Mouse (Mus musculus): ENCODE results near the gene Pcbp1. TPM values are rescaled to one million over a fixed set of nuclear protein-coding genes. Genes with fewer than 3 reads are reported as not detected.

The Pcbp1 gene
- polyA plus RNA-seq, 1 experiment = 453 TPM

- TF ChIP-seq USF1 (IDR thresholded peaks at IDR 0.05; ENCODE audit: low read depth) = no peak
- peak; percentile 62 for TF ChIP-seq MAX (IDR thresholded peaks at IDR 0.05)
- TF ChIP-seq CEBPB (IDR thresholded peaks at IDR 0.05; ENCODE audit: low read depth) = peak; percentile 44
- no peak for TF ChIP-seq FOSL1 (IDR thresholded peaks at IDR 0.05; ENCODE audit: insufficient read depth, low read length, poor library complexity, severe bottlenecking)
- H3K27me3 ChIP-seq (ENCODE audit: control insufficient read depth, insufficient read depth, insufficient read length) = no peaks in the 10 kb centered on the region
- peak overlapping the region; percentile 90 for H3K4me3 ChIP-seq (ENCODE audit: insufficient read depth, poor library complexity, severe bottlenecking)
- H3ac ChIP-seq (ENCODE audit: control insufficient read depth, insufficient read length, low read depth) = peak overlapping the region; percentile 80
- peaks cover 38% of the 10 kb centered on the region for H3K79me2 ChIP-seq (ENCODE audit: control insufficient read depth, insufficient read depth)
- H3K79me3 ChIP-seq (ENCODE audit: low read depth) = peaks cover 33% of the 10 kb centered on the region
- H3K36me3 ChIP-seq (ENCODE audit: control insufficient read depth, insufficient read depth) = peaks cover 44% of the 10 kb centered on the region
These were observed 1.0 kb upstream of the Pcbp1 start for GRCm38 (mm10) chr6:86526961-86527740.

GRCm38 (mm10) chr6:86525646-86526031 is 482 bp downstream of the Pcbp1 start:
- peak overlapping the region; percentile 100 for H3ac ChIP-seq (ENCODE audit: control insufficient read depth, insufficient read length, low read depth)
- H3K79me2 ChIP-seq (ENCODE audit: control insufficient read depth, insufficient read depth) = peaks cover 49% of the 10 kb centered on the region
- H3K79me3 ChIP-seq (ENCODE audit: low read depth) = peaks cover 37% of the 10 kb centered on the region
- peaks cover 37% of the 10 kb centered on the region for H3K36me3 ChIP-seq (ENCODE audit: control insufficient read depth, insufficient read depth)
- no peaks in the 10 kb centered on the region for H3K27me3 ChIP-seq (ENCODE audit: control insufficient read depth, insufficient read depth, insufficient read length)
- H3K4me3 ChIP-seq (ENCODE audit: insufficient read depth, poor library complexity, severe bottlenecking) = peak overlapping the region; percentile 90
- TF ChIP-seq USF1 (IDR thresholded peaks at IDR 0.05; ENCODE audit: low read depth) (no peak), FOSL1 (IDR thresholded peaks at IDR 0.05; ENCODE audit: insufficient read depth, low read length, poor library complexity, severe bottlenecking) (no peak), CTCF (IDR thresholded peaks at IDR 0.05; ENCODE audit: control insufficient read depth, insufficient read depth, insufficient read length) (no peak)

DNA sequence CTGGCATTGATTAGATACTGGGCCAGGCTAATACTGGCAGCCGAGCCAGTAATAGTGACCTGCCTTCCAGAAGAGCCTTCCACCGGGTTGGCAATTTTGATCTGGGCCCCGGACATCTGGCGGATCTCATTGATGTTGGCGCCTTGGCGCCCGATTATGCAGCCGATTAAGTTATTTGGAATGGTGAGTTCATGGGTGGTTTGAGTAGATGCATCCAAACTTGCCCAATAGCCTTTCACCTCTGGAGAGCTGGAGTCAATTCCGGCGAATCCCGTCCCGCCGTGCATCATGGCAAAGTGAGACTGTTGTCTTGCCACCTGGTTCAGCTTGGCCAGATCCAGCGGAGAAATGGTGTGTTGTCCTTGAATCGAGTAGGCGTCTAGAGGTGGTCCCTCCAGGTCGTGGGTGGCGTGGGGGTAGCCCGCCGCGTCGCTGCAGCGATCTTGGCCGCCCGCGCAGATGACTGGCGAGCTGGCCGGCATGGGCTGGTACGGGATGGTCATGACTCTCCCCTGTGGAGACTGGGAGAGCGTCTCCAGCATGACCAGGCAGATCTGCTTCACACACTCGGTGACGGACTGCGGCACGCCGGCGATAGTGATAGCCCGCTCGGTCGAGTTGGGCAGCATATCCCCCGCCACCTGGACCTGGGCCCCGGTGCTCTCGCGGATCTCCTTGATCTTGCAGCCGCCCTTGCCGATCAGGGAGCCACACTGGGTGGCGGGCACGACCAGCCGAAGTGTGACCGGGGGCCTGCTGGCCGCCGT is 1.1 kb downstream of the Pcbp1 start:
- Histone ChIP-seq H3K27me3 (ENCODE audit: control insufficient read depth, insufficient read depth, insufficient read length) (no peaks in the 10 kb centered on the region), H3K36me3 (ENCODE audit: control insufficient read depth, insufficient read depth) (peaks cover 35% of the 10 kb centered on the region), H3K79me2 (ENCODE audit: control insufficient read depth, insufficient read depth) (peaks cover 49% of the 10 kb centered on the region), H3K79me3 (ENCODE audit: low read depth) (peaks cover 37% of the 10 kb centered on the region), H3ac (ENCODE audit: control insufficient read depth, insufficient read length, low read depth) (peak overlapping the region; percentile 100), H3K4me3 (ENCODE audit: insufficient read depth, poor library complexity, severe bottlenecking) (peak overlapping the region; percentile 90)
- no peak for TF ChIP-seq FOSL1 (IDR thresholded peaks at IDR 0.05; ENCODE audit: insufficient read depth, low read length, poor library complexity, severe bottlenecking)
- no peak for TF ChIP-seq MYOG (IDR thresholded peaks at IDR 0.05; ENCODE audit: control insufficient read depth, extremely low read depth, insufficient read length)
- no peak for TF ChIP-seq MAX (IDR thresholded peaks at IDR 0.05)
- TF ChIP-seq CTCF (IDR thresholded peaks at IDR 0.05; ENCODE audit: control insufficient read depth, insufficient read depth, insufficient read length) = no peak
- TF ChIP-seq CEBPB (IDR thresholded peaks at IDR 0.05; ENCODE audit: low read depth) = no peak

GRCm38 (mm10) chr6:86523755-86524434 is 2.2 kb downstream of the Pcbp1 start:
- H3K79me3 ChIP-seq (ENCODE audit: low read depth) = peaks cover 37% of the 10 kb centered on the region
- H3K79me2 ChIP-seq (ENCODE audit: control insufficient read depth, insufficient read depth) = peaks cover 49% of the 10 kb centered on the region
- no peaks in the 10 kb centered on the region for H3K27me3 ChIP-seq (ENCODE audit: control insufficient read depth, insufficient read depth, insufficient read length)
- peaks cover 30% of the 10 kb centered on the region for H3K36me3 ChIP-seq (ENCODE audit: control insufficient read depth, insufficient read depth)
- peak overlapping the region; percentile 90 for H3K4me3 ChIP-seq (ENCODE audit: insufficient read depth, poor library complexity, severe bottlenecking)
- TF ChIP-seq FOSL1 (IDR thresholded peaks at IDR 0.05; ENCODE audit: insufficient read depth, low read length, poor library complexity, severe bottlenecking) (no peak), USF1 (IDR thresholded peaks at IDR 0.05; ENCODE audit: low read depth) (no peak), MAX (IDR thresholded peaks at IDR 0.05) (no peak), MYOD1 (IDR thresholded peaks at IDR 0.05; ENCODE audit: control insufficient read depth, insufficient read length, low read depth) (no peak), CTCF (IDR thresholded peaks at IDR 0.05; ENCODE audit: control insufficient read depth, insufficient read depth, insufficient read length) (no peak), MYOG (IDR thresholded peaks at IDR 0.05; ENCODE audit: control insufficient read depth, extremely low read depth, insufficient read length) (no peak), CEBPB (IDR thresholded peaks at IDR 0.05; ENCODE audit: low read depth) (no peak)
- H3ac ChIP-seq (ENCODE audit: control insufficient read depth, insufficient read length, low read depth) = peak overlapping the region; percentile 82

DNA sequence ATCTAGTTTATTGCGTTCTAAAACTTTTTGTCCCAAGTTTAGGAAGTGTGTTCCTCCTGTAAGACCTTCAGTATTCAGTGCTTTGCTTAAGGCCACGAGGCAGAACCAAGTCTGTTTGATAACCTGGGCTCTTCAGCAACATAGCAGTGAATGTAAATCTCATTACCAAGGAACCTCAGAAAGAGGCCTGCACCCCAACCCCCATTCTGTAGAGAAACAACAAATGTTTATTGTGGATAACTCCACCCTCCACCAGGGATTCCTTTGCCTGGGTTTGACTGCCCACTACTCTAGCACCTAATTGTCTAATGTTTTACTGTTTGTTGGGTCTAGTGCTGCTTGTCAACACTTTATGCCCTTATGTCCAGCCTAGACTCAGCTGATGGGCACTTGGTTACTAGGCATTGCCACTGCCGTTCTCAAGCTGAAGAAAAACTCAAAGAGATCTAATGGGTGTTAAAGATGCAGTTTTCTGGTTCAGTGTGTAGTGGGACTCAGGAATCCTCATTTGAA is 2.8 kb downstream of the Pcbp1 start:
- TF ChIP-seq CEBPB (IDR thresholded peaks at IDR 0.05; ENCODE audit: low read depth) (no peak), FOSL1 (IDR thresholded peaks at IDR 0.05; ENCODE audit: insufficient read depth, low read length, poor library complexity, severe bottlenecking) (no peak), MYOG (IDR thresholded peaks at IDR 0.05; ENCODE audit: control insufficient read depth, extremely low read depth, insufficient read length) (no peak), MAX (IDR thresholded peaks at IDR 0.05) (no peak), MYOD1 (IDR thresholded peaks at IDR 0.05; ENCODE audit: control insufficient read depth, insufficient read length, low read depth) (no peak), CTCF (IDR thresholded peaks at IDR 0.05; ENCODE audit: control insufficient read depth, insufficient read depth, insufficient read length) (no peak), USF1 (IDR thresholded peaks at IDR 0.05; ENCODE audit: low read depth) (no peak)
- Histone ChIP-seq H3K79me3 (ENCODE audit: low read depth) (peaks cover 37% of the 10 kb centered on the region), H3K79me2 (ENCODE audit: control insufficient read depth, insufficient read depth) (peaks cover 49% of the 10 kb centered on the region), H3K36me3 (ENCODE audit: control insufficient read depth, insufficient read depth) (peaks cover 30% of the 10 kb centered on the region), H3K4me3 (ENCODE audit: insufficient read depth, poor library complexity, severe bottlenecking) (peak overlapping the region; percentile 90), H3K27me3 (ENCODE audit: control insufficient read depth, insufficient read depth, insufficient read length) (no peaks in the 10 kb centered on the region), H3ac (ENCODE audit: control insufficient read depth, insufficient read length, low read depth) (peak overlapping the region; percentile 82)
